Mouse (Mus musculus) hindlimb bud, embryonic 11.5 days (tissue): ENCODE measurements around the gene Magea4.

Source experiments
- DNase-seq: peaks from one replicate; pipeline ENCODE4 v3.0.0-alpha.2; 2012; ENCODE audit warnings: low read depth, low spot score; ENCODE audit errors: extremely low spot score

The Magea4 gene

DNA sequence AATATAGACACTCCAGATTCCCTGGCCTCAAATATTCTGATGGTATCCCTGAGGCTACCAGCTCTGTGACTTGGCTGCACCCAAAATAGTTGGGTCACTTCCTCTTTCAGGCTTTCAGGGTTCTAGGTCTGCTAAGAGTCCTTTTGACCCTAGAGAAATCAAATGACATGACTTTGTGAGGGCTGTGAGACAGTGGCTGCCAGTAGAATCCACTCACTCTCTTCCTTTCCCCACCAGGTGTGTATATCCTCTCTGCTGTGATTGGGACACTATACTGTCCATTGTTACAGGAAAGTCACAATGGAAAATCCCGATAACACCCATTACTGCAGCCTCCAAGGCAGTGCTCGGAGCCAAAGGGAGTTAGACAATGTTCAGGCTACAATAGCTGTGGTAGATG is at the start of gene Magea4:
Magea4 (plus strand) TSS at position 301 of the 400 bp plus-strand sequence.
- DNase-seq, result no peak

DNA sequence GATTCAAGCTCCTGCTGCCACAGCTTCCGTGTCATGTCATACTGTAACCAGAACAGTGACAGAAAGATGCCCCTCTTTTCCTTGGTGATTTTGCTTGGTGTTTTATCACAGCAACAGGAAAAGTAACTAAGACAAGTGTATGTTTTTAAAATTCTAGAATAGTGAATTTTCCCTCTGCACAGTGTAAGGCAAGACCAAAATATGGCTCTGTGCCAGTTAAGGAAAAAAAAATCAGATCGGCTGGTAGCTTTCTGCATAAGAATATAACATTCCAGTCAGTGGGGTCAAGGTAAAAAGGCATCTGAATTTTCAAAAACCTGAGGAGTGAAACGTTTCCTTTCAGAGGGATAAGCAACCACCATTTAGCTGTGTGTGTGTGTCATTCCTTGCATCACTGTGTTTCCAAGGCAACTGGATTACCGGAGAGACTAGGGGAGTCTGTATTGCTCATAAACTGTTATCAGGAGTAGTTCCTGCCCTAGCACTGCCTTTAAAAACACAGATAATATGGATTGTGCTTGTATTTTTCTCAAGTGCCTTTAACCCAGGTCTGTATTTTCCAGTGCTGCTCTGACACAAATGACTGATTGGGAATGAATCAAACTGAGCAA is 18.8 kb upstream of the Magea4 start:
- DNase-seq, result no peak

DNA sequence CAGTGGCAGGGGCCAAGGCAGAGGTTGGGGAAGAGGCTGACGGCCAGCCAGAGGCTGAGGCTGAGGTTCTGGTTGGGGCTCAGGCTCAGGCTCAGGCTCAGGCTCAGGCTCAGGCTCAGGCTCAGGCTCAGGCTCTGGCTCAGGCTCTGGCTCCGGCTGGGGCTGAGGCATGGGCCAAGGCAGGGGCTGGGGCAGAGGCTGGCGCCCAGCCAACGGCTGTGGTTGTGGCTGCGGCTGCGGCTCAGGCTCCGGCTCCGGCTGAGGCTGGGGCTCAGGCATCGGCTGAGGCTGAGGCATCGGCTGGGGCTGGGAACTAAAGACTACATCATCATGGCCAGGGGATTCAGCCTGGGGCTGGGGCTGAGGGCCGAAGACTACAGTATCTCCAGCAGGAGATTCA is 48.8 kb downstream of the Magea4 start:
- DNase-seq, result no peak
